Mouse (Mus musculus): ENCODE data around the gene Wdr6. TPM values are rescaled to one million over a fixed set of nuclear protein-coding genes. Genes with fewer than 3 reads are reported as not detected.
A peak's percentile ranks its signal among the peaks of the same experiment; 100 is the strongest.

Wdr6 gene
- polyA plus RNA-seq, 1 experiment from 2014 or later: 254 TPM

DNA sequence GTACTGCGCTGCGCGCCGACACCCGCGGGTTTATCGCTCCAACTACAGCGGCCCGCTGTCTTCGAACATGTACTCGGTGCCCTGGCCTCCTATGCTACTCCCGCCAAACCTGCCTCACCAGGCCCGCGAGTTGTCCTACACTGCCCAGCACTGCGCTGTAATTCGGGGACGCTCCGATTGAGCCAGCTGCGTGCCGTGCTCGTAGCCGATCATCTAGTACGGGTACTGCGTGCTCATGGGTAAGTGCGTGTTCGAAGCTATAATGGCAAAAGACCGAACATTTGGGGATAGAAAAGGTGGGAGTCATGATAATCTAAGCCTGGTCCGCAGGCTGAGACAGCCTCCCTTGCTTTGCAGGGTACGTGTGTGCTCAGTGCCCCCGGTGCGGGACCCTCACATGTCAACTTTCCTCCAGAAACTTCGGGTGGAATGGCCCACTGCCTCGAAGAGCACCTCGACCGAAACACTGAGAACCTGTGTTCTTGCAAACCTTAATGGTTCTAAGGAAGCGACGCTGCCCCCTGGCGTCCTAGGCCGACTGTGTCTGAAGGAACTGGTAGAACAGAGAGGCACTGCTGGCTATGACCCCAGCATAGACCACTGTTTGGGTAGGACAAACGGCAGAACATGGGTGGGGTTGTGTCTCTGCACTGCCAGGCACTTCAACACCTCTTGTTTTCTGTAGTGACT is 8.2 kb downstream of the Wdr6 start:
- H3K4me1 ChIP-seq: peaks cover 69% of the 10 kb centered on the region
- peak overlapping the region; percentile 63 for H3K4me3 ChIP-seq (replicated peaks)
- 3% methylated on average over 40 of the region's 40 CpGs for WGBS
- H3K36me3 ChIP-seq (replicated peaks): peaks cover 56% of the 10 kb centered on the region
- ATAC-seq (ENCODE audit: low FRiP score): no peak; the same call in 1 of the 2 replicates
- peak overlapping the region; percentile 75 for H3K27ac ChIP-seq
- no peaks in the 10 kb centered on the region for H3K27me3 ChIP-seq
- no peaks in the 10 kb centered on the region for H3K9me3 ChIP-seq
- peak overlapping the region; percentile 64 for H3K9ac ChIP-seq
- H3K4me2 ChIP-seq: peak overlapping the region; percentile 99

DNA sequence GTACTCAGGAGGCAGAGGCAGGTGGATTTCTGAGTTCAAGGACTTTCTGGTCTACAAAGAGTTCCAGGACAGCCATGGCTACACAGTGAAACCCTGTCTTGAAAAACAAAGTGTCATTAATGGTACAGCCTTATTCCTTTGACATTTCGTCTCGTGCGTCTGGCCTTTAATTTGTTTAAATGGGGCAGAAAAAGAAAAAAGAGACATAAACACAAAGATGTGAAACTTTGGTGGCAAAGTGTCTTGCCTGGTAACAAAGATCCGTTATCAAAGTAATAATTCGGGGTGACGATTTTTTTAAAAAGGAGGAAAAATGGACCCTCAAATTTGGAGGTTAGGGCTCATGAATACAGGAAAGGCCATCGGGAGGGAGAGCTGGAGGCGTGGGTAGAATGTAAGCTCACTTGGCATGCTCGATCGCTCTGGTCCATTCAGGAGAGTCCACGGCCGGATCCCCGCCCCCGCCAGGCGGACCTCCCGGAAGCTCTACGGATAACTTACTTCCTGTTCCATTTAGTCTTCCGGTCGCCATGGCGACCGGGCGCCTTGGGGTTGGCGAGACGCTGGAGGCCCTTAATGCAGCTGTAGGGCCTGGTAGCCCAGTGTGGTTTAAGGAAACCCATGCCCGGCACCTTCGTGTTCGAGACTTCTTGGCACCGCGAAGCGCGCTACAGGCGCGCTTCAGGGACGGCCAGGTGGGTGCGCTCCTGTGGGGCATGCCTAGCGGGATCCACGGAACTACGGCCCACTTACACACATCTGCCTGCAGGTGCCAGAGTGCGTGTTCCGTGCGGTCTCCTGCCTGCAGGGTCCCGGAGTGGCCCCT is 8.9 kb downstream of the Wdr6 start, which contains the start of gene Dalrd3:
Dalrd3 (plus strand) TSS at position 506 of the 826 bp plus-strand sequence.
- peak; percentile 71 for ATAC-seq (ENCODE audit: low FRiP score)
- peaks cover 56% of the 10 kb centered on the region for H3K36me3 ChIP-seq (replicated peaks)
- H3K27ac ChIP-seq: peak within 1 kb of the TSS; percentile 75
- 5% methylated on average over 42 of the region's 42 CpGs for WGBS
- peaks cover 61% of the 10 kb centered on the region for H3K4me1 ChIP-seq
- peak within 1 kb of the TSS; percentile 63 for H3K4me3 ChIP-seq (replicated peaks)
- peak within 1 kb of the TSS; percentile 99 for H3K4me2 ChIP-seq
- peak within 1 kb of the TSS; percentile 64 for H3K9ac ChIP-seq
- no peaks in the 10 kb centered on the region for H3K9me3 ChIP-seq
- H3K27me3 ChIP-seq: no peaks in the 10 kb centered on the region

DNA sequence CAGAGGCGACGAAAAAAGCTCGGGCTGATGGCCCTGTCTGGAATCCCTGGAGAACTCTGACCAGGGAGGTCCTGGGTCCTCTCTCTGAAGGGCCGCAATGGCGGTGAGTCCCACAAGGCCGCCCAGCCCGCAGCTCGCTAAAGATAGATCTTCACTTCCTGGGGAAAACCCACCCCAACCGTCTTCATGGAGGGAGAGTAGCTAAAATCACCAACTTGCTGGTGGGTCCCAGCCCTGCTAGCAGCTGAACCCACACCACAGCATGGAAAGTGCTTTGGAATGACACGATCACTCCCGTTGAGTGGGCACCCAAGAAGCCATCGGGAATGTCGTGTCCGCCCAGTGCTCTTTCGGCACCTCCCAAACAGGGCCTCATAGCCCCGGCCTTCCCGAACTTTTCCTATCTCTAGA is 10.0 kb downstream of the Wdr6 start:
- Histone ChIP-seq H3K9ac (no peak overlapping the region), H3K4me3 (replicated peaks) (peak overlapping the region; percentile 61; the same call in 1 of the 2 replicates), H3K36me3 (replicated peaks) (peaks cover 56% of the 10 kb centered on the region), H3K9me3 (no peaks in the 10 kb centered on the region), H3K27ac (0 out of 2 replicates have a peak overlapping the region, but pooled peaks have one; percentile 97), H3K27me3 (no peaks in the 10 kb centered on the region), H3K4me1 (peaks cover 55% of the 10 kb centered on the region), H3K4me2 (peak overlapping the region; percentile 98)
- no peak for ATAC-seq (ENCODE audit: low FRiP score)
- 83% methylated on average over 17 of the region's 17 CpGs for WGBS

DNA sequence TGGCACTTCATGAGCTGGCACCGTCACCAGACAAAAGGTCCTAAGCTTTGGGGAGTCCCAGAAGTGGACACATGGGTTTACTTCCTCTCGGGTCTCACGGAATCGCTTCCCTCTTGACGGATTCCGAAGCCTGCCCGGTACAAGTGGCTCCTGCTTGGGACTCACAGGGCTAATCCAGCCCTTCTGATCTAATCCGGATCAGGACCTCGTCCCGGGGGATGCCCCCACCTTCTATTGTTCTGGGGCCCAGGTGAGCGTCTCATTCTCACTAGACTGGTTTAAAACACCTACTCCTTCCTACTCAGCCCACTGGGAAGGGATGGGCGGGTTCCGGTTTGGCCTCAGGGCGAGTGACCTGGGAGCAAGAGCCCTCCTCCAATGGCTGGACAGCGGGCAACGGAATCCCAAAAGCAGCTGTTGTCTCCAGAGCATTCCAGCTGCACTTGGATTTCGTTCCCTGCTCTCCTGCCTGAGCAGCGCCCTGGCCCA is 10.6 kb downstream of the Wdr6 start:
- Histone ChIP-seq H3K4me1 (peaks cover 51% of the 10 kb centered on the region), H3K27ac (peak overlapping the region; percentile 97), H3K27me3 (no peaks in the 10 kb centered on the region), H3K9ac (peak overlapping the region; percentile 68), H3K9me3 (no peaks in the 10 kb centered on the region), H3K36me3 (replicated peaks) (peaks cover 55% of the 10 kb centered on the region), H3K4me3 (replicated peaks) (peak overlapping the region; percentile 61), H3K4me2 (peak overlapping the region; percentile 98)
- no peak for ATAC-seq (ENCODE audit: low FRiP score)
- WGBS: 7% methylated on average over 18 of the region's 18 CpGs

DNA sequence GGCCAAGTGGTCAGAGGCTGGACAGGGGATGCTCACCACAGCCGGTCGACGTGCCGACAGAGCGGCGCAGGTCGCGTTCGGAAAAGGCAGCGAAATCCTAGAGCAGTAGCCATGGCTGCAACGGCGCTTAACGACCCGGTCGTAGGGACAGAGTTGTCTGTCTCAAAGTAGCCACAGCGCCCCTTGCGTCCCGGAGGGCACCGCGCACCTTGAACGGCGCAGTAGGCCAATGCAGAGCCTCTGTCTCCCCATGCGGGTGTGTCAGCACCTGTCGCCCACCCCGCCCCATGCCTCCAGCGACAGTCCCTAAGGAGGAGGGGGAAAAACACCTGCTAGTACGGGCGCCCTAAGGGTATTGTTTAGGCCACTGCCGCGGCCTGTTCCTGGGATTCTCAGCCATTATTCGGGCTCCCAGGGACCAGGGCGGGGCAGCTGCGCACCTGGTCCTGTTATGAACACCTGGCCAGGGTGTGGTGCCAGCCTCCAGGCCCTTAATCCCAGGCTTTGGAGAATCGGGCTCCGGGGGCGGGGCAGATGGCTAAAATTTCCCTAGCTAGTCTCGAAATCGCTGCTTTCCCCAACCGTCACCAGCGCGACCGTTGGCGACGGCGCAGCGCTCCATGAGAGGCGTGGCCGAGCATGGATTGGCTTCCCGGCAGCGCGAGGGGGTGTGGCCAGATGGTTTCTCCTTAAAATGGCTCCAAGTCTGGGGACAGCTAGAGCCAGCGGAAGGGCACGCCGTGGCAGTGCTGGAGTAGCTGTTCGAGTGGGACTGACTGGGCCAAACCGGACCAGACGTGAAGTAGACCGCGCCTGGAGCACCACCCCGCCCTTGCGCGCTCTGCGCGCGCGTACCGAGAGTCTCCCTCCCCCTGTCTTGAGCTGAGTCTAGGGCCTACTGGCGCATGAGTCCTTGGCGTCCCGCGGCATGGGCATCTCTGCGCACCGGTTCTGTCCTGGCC is 11.4 kb downstream of the Wdr6 start, which contains the start of gene Ndufaf3:
Ndufaf3 (minus strand) TSS at position 620 of the 962 bp plus-strand sequence.
- WGBS: under 1% methylated on average over 73 of the region's 73 CpGs
- H3K27me3 ChIP-seq: no peaks in the 10 kb centered on the region
- peak within 1 kb of the TSS; percentile 61 for H3K4me3 ChIP-seq (replicated peaks)
- H3K27ac ChIP-seq: peak within 1 kb of the TSS; percentile 97
- H3K4me1 ChIP-seq: peaks cover 51% of the 10 kb centered on the region
- ATAC-seq (ENCODE audit: low FRiP score): peak; percentile 80
- H3K4me2 ChIP-seq: peak within 1 kb of the TSS; percentile 98
- no peaks in the 10 kb centered on the region for H3K9me3 ChIP-seq
- peak within 1 kb of the TSS; percentile 68 for H3K9ac ChIP-seq
- H3K36me3 ChIP-seq (replicated peaks): peaks cover 55% of the 10 kb centered on the region

DNA sequence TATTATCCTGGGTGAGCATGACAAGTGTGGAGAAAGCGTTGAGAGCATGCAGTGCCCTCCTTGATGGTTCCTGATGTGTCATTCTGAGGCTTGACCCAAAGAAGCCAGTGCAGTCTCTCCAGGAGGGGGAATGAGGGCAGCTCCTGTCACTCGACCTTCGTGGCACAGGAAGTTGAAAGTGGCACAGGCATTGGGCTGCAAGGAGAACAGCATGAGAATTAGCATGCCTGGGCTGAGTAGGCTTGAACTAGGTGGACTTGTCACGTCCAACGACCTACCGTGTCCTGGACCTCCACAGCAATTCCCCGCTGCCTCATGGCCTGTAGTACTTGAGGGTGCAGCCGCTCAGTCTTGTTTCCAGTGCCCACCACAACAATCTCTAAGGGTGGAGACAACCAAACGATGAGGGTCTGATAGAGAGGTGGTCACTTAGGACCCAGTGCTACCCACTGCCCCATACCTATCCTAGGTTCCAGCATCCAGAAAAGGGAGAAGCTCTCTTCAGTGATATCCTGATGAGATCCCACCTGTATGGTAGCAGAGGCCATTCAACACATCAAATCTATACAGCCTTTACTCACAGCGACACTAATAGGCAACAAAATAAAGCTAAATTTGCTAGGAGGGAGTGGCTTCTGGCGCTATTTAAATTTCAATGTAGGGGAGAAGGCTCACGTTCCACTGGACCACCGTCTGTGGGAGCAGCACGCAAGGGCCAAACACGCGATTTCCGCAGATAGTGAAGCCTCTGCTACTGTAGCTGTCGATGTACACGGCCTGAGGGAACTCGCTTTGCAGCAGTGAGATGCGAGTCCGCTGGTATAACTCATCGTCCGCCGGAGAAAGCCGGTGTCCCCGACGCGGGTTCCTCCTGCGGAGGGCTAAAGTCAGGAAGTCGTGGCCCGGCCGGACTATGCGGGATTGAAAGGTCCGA is 12.4 kb downstream of the Wdr6 start:
- Histone ChIP-seq H3K9me3 (no peaks in the 10 kb centered on the region), H3K4me1 (peaks cover 59% of the 10 kb centered on the region), H3K4me2 (peak overlapping the region; percentile 98), H3K36me3 (replicated peaks) (peaks cover 53% of the 10 kb centered on the region), H3K4me3 (replicated peaks) (peak overlapping the region; percentile 61), H3K27ac (peak overlapping the region; percentile 97), H3K27me3 (no peaks in the 10 kb centered on the region), H3K9ac (peak overlapping the region; percentile 68)
- no peak; the same call in 1 of the 2 replicates for ATAC-seq (ENCODE audit: low FRiP score)
- WGBS: 12% methylated on average over 35 of the region's 35 CpGs

DNA sequence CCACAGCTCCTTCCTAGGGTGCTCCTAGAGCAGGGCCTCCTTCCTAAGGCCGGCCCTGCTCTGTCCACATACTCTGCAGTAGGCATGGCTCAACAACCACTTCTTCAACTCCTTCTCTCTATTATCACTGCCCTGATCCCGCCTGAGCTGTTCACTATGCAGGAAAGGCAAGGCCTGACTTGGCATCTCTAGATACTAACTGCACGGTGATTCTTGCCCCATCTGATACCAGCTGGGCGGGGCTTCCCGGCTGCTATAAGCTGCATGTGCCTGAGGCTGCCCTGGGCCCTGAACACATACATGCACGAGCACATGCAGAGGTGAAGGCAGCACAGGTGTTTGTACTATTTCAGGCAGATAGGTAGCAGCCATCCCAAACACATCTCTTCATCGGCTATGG is 14.4 kb downstream of the Wdr6 start:
- no peak overlapping the region for H3K4me3 ChIP-seq (replicated peaks)
- peaks cover 51% of the 10 kb centered on the region for H3K36me3 ChIP-seq (replicated peaks)
- no peaks in the 10 kb centered on the region for H3K27me3 ChIP-seq
- ATAC-seq (ENCODE audit: low FRiP score): no peak
- peaks cover 46% of the 10 kb centered on the region for H3K4me1 ChIP-seq
- H3K9ac ChIP-seq: no peak overlapping the region
- no peaks in the 10 kb centered on the region for H3K9me3 ChIP-seq
- 88% methylated on average over 6 of the region's 7 CpGs for WGBS
- H3K27ac ChIP-seq: no peak overlapping the region
- H3K4me2 ChIP-seq: no peak overlapping the region

DNA sequence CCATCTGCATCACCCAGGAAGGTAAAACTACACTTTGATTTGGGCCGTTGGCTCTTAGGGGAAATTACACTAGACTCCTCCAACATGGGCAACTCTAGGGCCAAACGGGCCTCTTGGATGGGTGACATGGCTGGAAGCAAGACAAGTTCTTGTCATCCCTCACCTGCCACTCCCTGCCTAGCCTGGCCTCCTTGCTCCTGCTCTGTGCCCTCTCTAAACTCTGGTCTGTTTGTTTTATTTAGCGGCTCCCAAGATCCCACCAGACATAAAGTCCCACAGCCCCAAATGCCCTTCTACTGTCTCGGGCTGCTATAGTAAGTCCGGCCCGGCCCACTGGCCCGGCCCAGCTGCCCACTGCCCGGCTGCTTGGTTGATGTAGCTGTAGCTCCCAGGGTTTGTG is 14.9 kb downstream of the Wdr6 start:
- Histone ChIP-seq H3K4me2 (no peak overlapping the region), H3K9ac (no peak overlapping the region), H3K27me3 (no peaks in the 10 kb centered on the region), H3K4me1 (peaks cover 41% of the 10 kb centered on the region), H3K27ac (no peak overlapping the region), H3K9me3 (no peaks in the 10 kb centered on the region), H3K4me3 (replicated peaks) (no peak overlapping the region), H3K36me3 (replicated peaks) (peaks cover 56% of the 10 kb centered on the region)
- no peak for ATAC-seq (ENCODE audit: low FRiP score)
- WGBS: 90% methylated on average over 8 of the region's 8 CpGs

DNA sequence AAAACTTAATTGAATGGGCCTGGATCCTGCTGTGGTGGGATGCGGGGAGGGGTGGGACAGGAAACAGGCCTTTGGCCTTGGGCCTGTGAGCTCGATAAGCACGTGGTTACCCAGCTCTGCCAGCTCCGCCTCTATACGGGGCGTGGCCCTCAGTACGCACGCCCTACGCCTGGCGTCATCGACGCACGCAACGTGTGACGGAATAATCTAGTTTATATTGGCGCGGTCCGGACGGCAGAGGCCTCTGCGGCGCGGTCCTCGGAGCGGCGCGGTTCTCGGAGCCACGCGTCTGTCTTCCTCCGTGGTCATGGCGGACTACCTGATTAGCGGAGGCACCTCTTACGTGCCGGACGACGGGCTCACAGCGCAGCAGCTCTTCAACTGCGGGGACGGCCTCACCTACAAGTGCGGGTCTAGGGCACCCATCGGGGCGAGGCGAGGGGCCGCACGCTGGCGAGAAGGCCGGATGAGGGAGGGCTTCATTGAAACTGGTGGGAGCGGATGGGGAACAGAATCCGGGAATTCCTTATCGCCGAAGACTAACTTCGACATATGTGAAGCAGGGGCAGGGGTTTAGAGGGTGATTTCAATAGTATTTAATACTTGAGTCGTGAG is 18.2 kb downstream of the Wdr6 start, which contains the start of gene Impdh2:
Impdh2 (plus strand) TSS at position 60 of the 615 bp plus-strand sequence.
- peaks cover 79% of the 10 kb centered on the region for H3K36me3 ChIP-seq (replicated peaks)
- WGBS: under 1% methylated on average over 53 of the region's 53 CpGs
- H3K27me3 ChIP-seq: no peaks in the 10 kb centered on the region
- peak within 1 kb of the TSS; percentile 70 for H3K27ac ChIP-seq
- H3K9ac ChIP-seq: peak within 1 kb of the TSS; percentile 76
- peak within 1 kb of the TSS; percentile 56 for H3K4me3 ChIP-seq (replicated peaks)
- no peaks in the 10 kb centered on the region for H3K9me3 ChIP-seq
- ATAC-seq (ENCODE audit: low FRiP score): peak; percentile 98
- H3K4me2 ChIP-seq: peak within 1 kb of the TSS; percentile 71
- H3K4me1 ChIP-seq: peaks cover 18% of the 10 kb centered on the region

DNA sequence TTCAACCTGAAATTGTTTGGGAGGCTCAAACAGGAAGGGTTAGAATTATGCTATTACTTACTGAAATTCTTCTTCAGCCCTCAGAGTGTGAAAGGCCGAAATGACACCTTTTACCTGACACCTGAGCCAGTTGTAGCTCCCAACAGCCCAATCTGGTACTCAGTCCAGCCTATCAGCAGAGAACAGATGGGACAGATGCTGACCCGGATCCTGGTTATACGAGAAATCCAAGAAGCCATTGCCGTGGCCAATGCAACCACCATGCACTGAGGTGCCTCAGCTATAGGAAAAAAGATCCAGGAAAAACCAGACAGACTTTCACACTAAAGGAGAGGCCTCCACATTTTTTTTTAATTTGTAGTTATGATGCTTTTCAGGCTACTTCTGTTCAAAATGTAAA is 19.4 kb downstream of the Wdr6 start:
- peaks cover 77% of the 10 kb centered on the region for H3K36me3 ChIP-seq (replicated peaks)

More for the DNA sequence above, 19.4 kb downstream of the Wdr6 start:
- no peak overlapping the region for H3K9ac ChIP-seq
- no peak overlapping the region for H3K4me2 ChIP-seq
- H3K27ac ChIP-seq: no peak overlapping the region
- no peak overlapping the region for H3K4me3 ChIP-seq (replicated peaks)
- 94% methylated on average over 4 of the region's 4 CpGs for WGBS
- peaks cover 16% of the 10 kb centered on the region for H3K4me1 ChIP-seq
- no peaks in the 10 kb centered on the region for H3K9me3 ChIP-seq
- ATAC-seq (ENCODE audit: low FRiP score): no peak
- no peaks in the 10 kb centered on the region for H3K27me3 ChIP-seq
